Comparison of ENCODE assay signal across 16 mouse cellular contexts in the genomic region with DNA sequence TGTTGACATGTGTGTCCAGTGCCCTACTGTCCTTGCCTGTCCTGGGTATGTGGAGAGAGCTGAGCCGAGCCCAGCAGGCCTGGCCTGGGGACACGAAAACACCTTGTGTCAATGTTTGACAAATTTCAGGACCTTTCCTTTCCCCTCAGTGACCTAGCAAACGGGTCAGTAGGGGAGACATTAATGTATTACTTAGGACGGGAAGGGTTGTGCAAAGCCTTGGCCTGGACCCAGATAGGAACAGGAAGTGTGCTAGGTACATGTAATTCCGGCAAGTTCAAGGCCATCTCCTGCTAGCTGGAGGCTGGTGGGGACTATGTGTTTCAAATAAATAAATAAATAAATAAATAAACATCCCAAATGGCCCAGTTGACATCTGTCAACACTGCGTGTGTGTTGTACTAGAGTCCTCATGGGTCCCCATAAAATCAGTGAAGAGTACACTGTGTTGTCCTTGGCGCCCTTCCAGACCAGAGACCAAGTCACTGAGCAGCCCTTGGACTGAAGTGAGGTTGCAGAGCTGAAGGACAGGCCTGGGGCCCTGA. TPM values are rescaled to one million over a fixed set of nuclear protein-coding genes. Genes with fewer than 3 reads are reported as not detected.
DNase-seq lines count a peak whose midpoint lies in the region; ATAC-seq lines count a peak whose summit lies in the region.
"Had no signal": no experiment of that assay in that cellular context is flagged by ENCODE, and none has a peak within 500 bp of the region (broad histone marks: within the 10 kb centered on the region; RNA-seq: fewer than 3 reads in every experiment).

No protein-coding gene starts in this region.

- peaks cover 12% of the 10 kb centered on the region; the same call in 1 of the 2 replicates for H3K4me1 ChIP-seq in midbrain, embryonic 11.5 days (ENCODE audit: control insufficient read depth, insufficient read depth, low read length)
- H3K4me1 ChIP-seq in midbrain, embryonic 14.5 days (ENCODE audit: control insufficient read depth, insufficient read depth, low read length), result peaks cover 7% of the 10 kb centered on the region; the same call in 1 of the 2 replicates
- peaks cover 7% of the 10 kb centered on the region for H3K4me1 ChIP-seq in forebrain, embryonic 16.5 days (replicated peaks; ENCODE audit: control insufficient read depth, insufficient read depth, low read length)

- H3K27me3 ChIP-seq in midbrain, embryonic 11.5 days (ENCODE audit: control insufficient read depth, insufficient read depth, low read length), result no peaks in the 10 kb centered on the region
- no peaks in the 10 kb centered on the region for H3K27me3 ChIP-seq in midbrain, embryonic 14.5 days (ENCODE audit: control insufficient read depth, insufficient read depth, low read length)
- H3K27me3 ChIP-seq in forebrain, embryonic 16.5 days (replicated peaks; ENCODE audit: control insufficient read depth, insufficient read depth, low read length), result no peaks in the 10 kb centered on the region
- H3K27me3 ChIP-seq: embryonic facial prominence, embryonic 13.5 days; limb, embryonic 13.5 days had no signal

- H3K9me3 ChIP-seq in midbrain, embryonic 11.5 days (ENCODE audit: control insufficient read depth, low read length), result no peaks in the 10 kb centered on the region
- no peaks in the 10 kb centered on the region for H3K9me3 ChIP-seq in midbrain, embryonic 14.5 days (ENCODE audit: control insufficient read depth, low read length)
- H3K9me3 ChIP-seq in forebrain, embryonic 16.5 days (ENCODE audit: control insufficient read depth, low read length), result no peaks in the 10 kb centered on the region
- H3K9me3 ChIP-seq: embryonic facial prominence, embryonic 13.5 days; limb, embryonic 13.5 days had no signal

- no peak overlapping the region for H3K27ac ChIP-seq in midbrain, embryonic 11.5 days (ENCODE audit: low read depth, low read length)
- H3K27ac ChIP-seq in midbrain, embryonic 14.5 days (replicated peaks; ENCODE audit: low read depth, low read length), result no peak overlapping the region
- no peak overlapping the region for H3K27ac ChIP-seq in forebrain, embryonic 16.5 days (ENCODE audit: low read length)
- H3K27ac ChIP-seq: embryonic facial prominence, embryonic 13.5 days; macrophage had no signal

- no peak for ATAC-seq in midbrain, embryonic 11.5 days (ENCODE audit: low FRiP score)
- no peak for ATAC-seq in midbrain, embryonic 14.5 days (ENCODE audit: low FRiP score, low TSS enrichment)
- no peak for ATAC-seq in erythroblast, adult 5-6 weeks (replicated peaks; ENCODE audit: low FRiP score, poor library complexity, severe bottlenecking)
- ATAC-seq in forebrain, embryonic 16.5 days, result no peak
- ATAC-seq: forebrain, postnatal 0 days had no signal

- H3K9ac ChIP-seq in midbrain, embryonic 11.5 days (ENCODE audit: low read length), result no peak overlapping the region
- H3K9ac ChIP-seq in midbrain, embryonic 14.5 days (replicated peaks; ENCODE audit: low read length), result no peak overlapping the region
- H3K9ac ChIP-seq in forebrain, embryonic 16.5 days (replicated peaks; ENCODE audit: low read depth, low read length), result no peak overlapping the region
- H3K9ac ChIP-seq: forebrain, postnatal 0 days; limb, embryonic 13.5 days had no signal

- no peak overlapping the region for H3K4me3 ChIP-seq in midbrain, embryonic 11.5 days (ENCODE audit: low read depth, low read length)
- H3K4me3 ChIP-seq in midbrain, embryonic 14.5 days (replicated peaks; ENCODE audit: low read depth, low read length), result no peak overlapping the region
- H3K4me3 ChIP-seq in forebrain, embryonic 16.5 days (replicated peaks; ENCODE audit: low read length), result no peak overlapping the region
- H3K4me3 ChIP-seq: embryonic facial prominence, embryonic 13.5 days had no signal

- no peaks in the 10 kb centered on the region for H3K36me3 ChIP-seq in midbrain, embryonic 11.5 days (ENCODE audit: control insufficient read depth, insufficient read depth, low read length)
- no peaks in the 10 kb centered on the region for H3K36me3 ChIP-seq in midbrain, embryonic 14.5 days (ENCODE audit: control insufficient read depth, insufficient read depth, low read length)
- H3K36me3 ChIP-seq in forebrain, embryonic 16.5 days (ENCODE audit: control insufficient read depth, insufficient read depth), result no peaks in the 10 kb centered on the region

- no peak overlapping the region for H3K4me2 ChIP-seq in midbrain, embryonic 11.5 days
- H3K4me2 ChIP-seq in midbrain, embryonic 14.5 days (ENCODE audit: low read length), result no peak overlapping the region
- no peak overlapping the region for H3K4me2 ChIP-seq in forebrain, embryonic 16.5 days (ENCODE audit: low read length)
- H3K4me2 ChIP-seq: embryonic facial prominence, embryonic 13.5 days had no signal

- DNase-seq in midbrain, embryonic 11.5 days (ENCODE audit: low spot score, missing footprints), result peak; percentile 79
- DNase-seq in midbrain, embryonic 14.5 days, result no peak
- peak; percentile 87 for DNase-seq in adrenal gland, postnatal 14 days
- DNase-seq in kidney, postnatal 25 days, result peak; percentile 71 to 82
- peak; percentile 8 for DNase-seq in naive thymus-derived CD4-positive, alpha-beta T cell, adult 2 months (ENCODE audit: low read depth)
- DNase-seq in right cerebral cortex, postnatal 36 days (ENCODE audit: low spot score in 2 of 2), result no peak
- DNase-seq: cerebellum, postnatal 25 days; forebrain, postnatal 0 days; gastrocnemius, postnatal 36 days; layer of hippocampus, postnatal 36 days; spleen, adult 18-20 months had no signal

- WGBS in midbrain, embryonic 11.5 days, result 82% methylated on average over 7 of the region's 7 CpGs
- WGBS in midbrain, embryonic 14.5 days, result 87% methylated on average over 7 of the region's 7 CpGs
- WGBS in forebrain, embryonic 16.5 days, result 88% methylated on average over 7 of the region's 7 CpGs

RNA-seq across cellular contexts. Expression of a gene that starts 1.3 kb away (rescaled TPM):
- polyA plus RNA-seq in midbrain, embryonic 11.5 days (2014; fragmentation: Nextera tagmentation; extraction: Ambion mirVana), result 37.4 and 38.2 TPM in 2 replicates
- polyA plus RNA-seq in midbrain, embryonic 14.5 days (2014; fragmentation: Nextera tagmentation; extraction: Ambion mirVana), result 18.2 and 20.7 TPM in 2 replicates
- 153 and 188 TPM in 2 replicates for total RNA-seq in adrenal gland, postnatal 14 days (2021)
- 4.2 and 8.4 TPM in 2 replicates for total RNA-seq in erythroblast, adult 5-6 weeks (2015; ENCODE audit: low replicate concordance)
- 1.4 and 6.0 TPM in 2 replicates for total RNA-seq in erythroblast, adult 5-6 weeks (2017; ENCODE audit: low replicate concordance)
- polyA plus RNA-seq in forebrain, embryonic 16.5 days (2015; fragmentation: Nextera tagmentation; extraction: Ambion mirVana), result 19.3 and 20.4 TPM in 2 replicates

RNA-seq across cellular contexts. Expression of a gene that starts 32.3 kb away (rescaled TPM):
- polyA plus RNA-seq in midbrain, embryonic 11.5 days (2014; fragmentation: Nextera tagmentation; extraction: Ambion mirVana), result 41.2 and 44.7 TPM in 2 replicates
- polyA plus RNA-seq in midbrain, embryonic 14.5 days (2014; fragmentation: Nextera tagmentation; extraction: Ambion mirVana), result 45.7 and 55.5 TPM in 2 replicates
- 12.0 and 13.6 TPM in 2 replicates for total RNA-seq in adrenal gland, postnatal 14 days (2021)
- 7.5 and 7.7 TPM in 2 replicates for total RNA-seq in erythroblast, adult 5-6 weeks (2015; ENCODE audit: low replicate concordance)
- 9.4 and 10.0 TPM in 2 replicates for total RNA-seq in erythroblast, adult 5-6 weeks (2017; ENCODE audit: low replicate concordance)
- 47.3 and 50.4 TPM in 2 replicates for polyA plus RNA-seq in forebrain, embryonic 16.5 days (2015; fragmentation: Nextera tagmentation; extraction: Ambion mirVana)

RNA-seq across cellular contexts. Expression of a gene that starts 38.5 kb away (rescaled TPM):
- 51.6 and 56.3 TPM in 2 replicates for polyA plus RNA-seq in midbrain, embryonic 11.5 days (2014; fragmentation: Nextera tagmentation; extraction: Ambion mirVana)
- polyA plus RNA-seq in midbrain, embryonic 14.5 days (2014; fragmentation: Nextera tagmentation; extraction: Ambion mirVana), result 33.3 and 39.6 TPM in 2 replicates
- total RNA-seq in adrenal gland, postnatal 14 days (2021), result 15.0 and 18.2 TPM in 2 replicates
- 10.4 and 17.9 TPM in 2 replicates for total RNA-seq in erythroblast, adult 5-6 weeks (2015; ENCODE audit: low replicate concordance)
- 8.1 and 9.8 TPM in 2 replicates for total RNA-seq in erythroblast, adult 5-6 weeks (2017; ENCODE audit: low replicate concordance)
- polyA plus RNA-seq in forebrain, embryonic 16.5 days (2015; fragmentation: Nextera tagmentation; extraction: Ambion mirVana), result 32.1 and 35.1 TPM in 2 replicates

Comparison
In these comparisons a context has a peak if more than half of its experiments do, and no peak if none do; other contexts are left out.
1. DNase-seq: peak in midbrain, embryonic 11.5 days (single experiment), adrenal gland, postnatal 14 days (single experiment), kidney, postnatal 25 days (2 of 2) and naive thymus-derived CD4-positive, alpha-beta T cell, adult 2 months (single experiment); none in midbrain, embryonic 14.5 days (single experiment) and right cerebral cortex, postnatal 36 days (0 of 2).